Mouse (Mus musculus) splenic B cell, adult 2 months (primary cell): Measurements from ENCODE around the gene Sec63.

Source experiments
- DNase-seq: peaks from one replicate; pipeline ENCODE4 v3.0.0-alpha.2; 2011; ENCODE audit warnings: low read depth, low spot score
- H3K27me3 ChIP-seq: 2 replicates; pipeline ENCODE4 v1.6.1; 2012; ENCODE audit warnings: mild to moderate bottlenecking, low read length, moderate library complexity, mixed read lengths; ENCODE audit not compliant: control insufficient read depth, poor library complexity, insufficient read depth, severe bottlenecking
- H3K36me3 ChIP-seq: 2 replicates; pipeline ENCODE4 v1.6.1; 2012; ENCODE audit warnings: mild to moderate bottlenecking, low read length, moderate library complexity, mixed read lengths; ENCODE audit not compliant: control insufficient read depth, poor library complexity, insufficient read depth, severe bottlenecking

Gene Sec63

GRCm38 (mm10) chr10:42841531-42842195 lies 80.4 kb downstream of the Sec63 start:
- no peaks in the 10 kb centered on the region for H3K27me3 ChIP-seq
- DNase-seq, result peak; percentile 58
- no peaks in the 10 kb centered on the region for H3K36me3 ChIP-seq

- Histone ChIP-seq H3K27me3 (no peaks in the 10 kb centered on the region), H3K36me3 (no peaks in the 10 kb centered on the region)
- DNase-seq, result peak; percentile 78
These were observed 81.1 kb downstream of the Sec63 start for GRCm38 (mm10) chr10:42842358-42842757.

GRCm38 (mm10) chr10:42843416-42843815 lies 82.1 kb downstream of the Sec63 start:
- DNase-seq, result no peak
- Histone ChIP-seq H3K27me3 (no peaks in the 10 kb centered on the region), H3K36me3 (no peaks in the 10 kb centered on the region)

- H3K36me3 ChIP-seq, result no peaks in the 10 kb centered on the region
- DNase-seq, result no peak
These were observed 84.2 kb downstream of the Sec63 start for GRCm38 (mm10) chr10:42845480-42845879.

GRCm38 (mm10) chr10:42848179-42849080 lies 87.1 kb downstream of the Sec63 start:
- H3K36me3 ChIP-seq, result no peaks in the 10 kb centered on the region
- no peaks in the 10 kb centered on the region for H3K27me3 ChIP-seq
- DNase-seq, result no peak

More at GRCm38 (mm10) chr10:42845480-42845879, 84.2 kb downstream of the Sec63 start:
- no peaks in the 10 kb centered on the region for H3K27me3 ChIP-seq

GRCm38 (mm10) chr10:42849081-42849400 lies 87.7 kb downstream of the Sec63 start:
- peak; percentile 38 for DNase-seq
- no peaks in the 10 kb centered on the region for H3K36me3 ChIP-seq
- no peaks in the 10 kb centered on the region for H3K27me3 ChIP-seq

GRCm38 (mm10) chr10:42854838-42855237 lies 93.5 kb downstream of the Sec63 start:
- Histone ChIP-seq H3K27me3 (no peaks in the 10 kb centered on the region), H3K36me3 (no peaks in the 10 kb centered on the region)
- DNase-seq, result no peak

GRCm38 (mm10) chr10:42855250-42855649 lies 94.0 kb downstream of the Sec63 start:
- H3K36me3 ChIP-seq, result no peaks in the 10 kb centered on the region
- no peaks in the 10 kb centered on the region for H3K27me3 ChIP-seq
- no peak for DNase-seq

- Histone ChIP-seq H3K36me3 (no peaks in the 10 kb centered on the region), H3K27me3 (no peaks in the 10 kb centered on the region)
- no peak for DNase-seq
These were observed 95.3 kb downstream of the Sec63 start for GRCm38 (mm10) chr10:42856574-42856973.

- Histone ChIP-seq H3K27me3 (no peaks in the 10 kb centered on the region), H3K36me3 (no peaks in the 10 kb centered on the region)
- no peak for DNase-seq
These were observed 95.7 kb downstream of the Sec63 start for GRCm38 (mm10) chr10:42857021-42857420.

GRCm38 (mm10) chr10:42859781-42860158 lies 98.5 kb downstream of the Sec63 start:
- no peak for DNase-seq

GRCm38 (mm10) chr10:42860159-42860911 lies 99.0 kb downstream of the Sec63 start, which contains the start of gene Scml4:
TSS of gene Scml4 (plus strand) at chr10:42860370.
- no peaks in the 10 kb centered on the region for H3K36me3 ChIP-seq
- peak; percentile 96 for DNase-seq
- H3K27me3 ChIP-seq, result no peaks in the 10 kb centered on the region

More at GRCm38 (mm10) chr10:42859781-42860158, 98.5 kb downstream of the Sec63 start:
- Histone ChIP-seq H3K27me3 (no peaks in the 10 kb centered on the region), H3K36me3 (no peaks in the 10 kb centered on the region)

GRCm38 (mm10) chr10:42861446-42861845 lies 100.2 kb downstream of the Sec63 start:
- H3K36me3 ChIP-seq, result no peaks in the 10 kb centered on the region
- DNase-seq, result peak; percentile 56

GRCm38 (mm10) chr10:42862102-42862740 lies 100.9 kb downstream of the Sec63 start:
- Histone ChIP-seq H3K36me3 (no peaks in the 10 kb centered on the region), H3K27me3 (no peaks in the 10 kb centered on the region)
- peak; percentile 78 for DNase-seq

More at GRCm38 (mm10) chr10:42861446-42861845, 100.2 kb downstream of the Sec63 start:
- no peaks in the 10 kb centered on the region for H3K27me3 ChIP-seq
